Mouse (Mus musculus): ENCODE results near the gene Kif23. TPM values are rescaled to one million over a fixed set of nuclear protein-coding genes. Genes with fewer than 3 reads are reported as not detected.
A peak's percentile ranks its signal among the peaks of the same experiment; 100 is the strongest.

Gene Kif23
- polyA plus RNA-seq, 1 experiment from 2014 or later: 10.1 TPM

DNA sequence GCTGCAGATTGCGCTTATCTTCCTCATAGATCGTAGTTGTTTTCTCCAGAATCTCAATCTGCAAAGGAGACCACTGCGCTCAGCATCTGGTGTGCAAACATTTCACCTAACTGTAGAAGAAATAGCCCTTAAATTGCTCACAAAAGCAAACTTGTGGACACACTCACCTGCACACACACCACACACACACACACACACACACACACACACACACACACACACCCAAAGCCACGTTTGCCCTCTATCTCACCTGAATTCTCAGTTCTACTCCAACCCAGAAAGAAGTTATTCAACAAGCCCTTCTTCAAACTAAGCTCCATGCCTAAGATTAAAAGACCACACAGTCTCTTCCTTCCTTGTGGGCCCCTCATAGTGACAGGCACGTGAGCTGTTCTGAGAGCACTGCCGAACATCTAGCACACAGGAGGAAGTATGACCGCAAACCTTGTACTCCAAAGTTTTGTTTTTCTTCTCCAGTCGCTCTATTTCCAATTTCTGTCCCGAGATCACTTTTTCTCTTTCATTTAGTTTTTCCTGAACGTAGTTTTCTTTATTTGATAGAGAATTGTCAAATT, 21.4 kb downstream of the Kif23 start:
- ATAC-seq: no peak
- Histone ChIP-seq H3K9ac (ENCODE audit: low read depth, low read length) (no peak overlapping the region), H3K9me3 (replicated peaks; ENCODE audit: control insufficient read depth, low read length, poor library complexity, severe bottlenecking) (no peaks in the 10 kb centered on the region), H3K4me3 (ENCODE audit: low read depth, low read length) (no peak overlapping the region), H3K4me1 (ENCODE audit: control insufficient read depth, insufficient read depth, low read length) (no peaks in the 10 kb centered on the region), H3K4me2 (ENCODE audit: low read length) (no peak overlapping the region), H3K27ac (ENCODE audit: low read length) (no peak overlapping the region), H3K36me3 (ENCODE audit: control insufficient read depth, insufficient read depth, low read length) (no peaks in the 10 kb centered on the region), H3K27me3 (ENCODE audit: control insufficient read depth, insufficient read depth, low read depth, low read length) (no peaks in the 10 kb centered on the region)
- WGBS: 95% methylated on average over 10 of the region's 10 CpGs

- no peak overlapping the region for H3K4me3 ChIP-seq (ENCODE audit: low read depth, low read length)
- no peaks in the 10 kb centered on the region for H3K9me3 ChIP-seq (replicated peaks; ENCODE audit: control insufficient read depth, low read length, poor library complexity, severe bottlenecking)
- no peaks in the 10 kb centered on the region for H3K4me1 ChIP-seq (ENCODE audit: control insufficient read depth, insufficient read depth, low read length)
- 93% methylated on average over 6 of the region's 6 CpGs for WGBS
- no peak overlapping the region for H3K9ac ChIP-seq (ENCODE audit: low read depth, low read length)
- no peak overlapping the region for H3K27ac ChIP-seq (ENCODE audit: low read length)
- no peaks in the 10 kb centered on the region for H3K27me3 ChIP-seq (ENCODE audit: control insufficient read depth, insufficient read depth, low read depth, low read length)
- H3K4me2 ChIP-seq (ENCODE audit: low read length): no peak overlapping the region
- ATAC-seq: no peak
- H3K36me3 ChIP-seq (ENCODE audit: control insufficient read depth, insufficient read depth, low read length): no peaks in the 10 kb centered on the region
These were observed 26.2 kb downstream of the Kif23 start for GRCm38 (mm10) chr9:61920331-61920730.

GRCm38 (mm10) chr9:61919464-61919863, 27.1 kb downstream of the Kif23 start:
- H3K27me3 ChIP-seq (ENCODE audit: control insufficient read depth, insufficient read depth, low read depth, low read length): no peaks in the 10 kb centered on the region
- H3K4me2 ChIP-seq (ENCODE audit: low read length): no peak overlapping the region
- no peak overlapping the region for H3K9ac ChIP-seq (ENCODE audit: low read depth, low read length)
- WGBS: 97% methylated on average over 5 of the region's 5 CpGs
- no peak overlapping the region for H3K4me3 ChIP-seq (ENCODE audit: low read depth, low read length)
- ATAC-seq: no peak
- peaks cover 3% of the 10 kb centered on the region; the same call in 1 of the 2 replicates for H3K4me1 ChIP-seq (ENCODE audit: control insufficient read depth, insufficient read depth, low read length)
- H3K36me3 ChIP-seq (ENCODE audit: control insufficient read depth, insufficient read depth, low read length): no peaks in the 10 kb centered on the region
- H3K9me3 ChIP-seq (replicated peaks; ENCODE audit: control insufficient read depth, low read length, poor library complexity, severe bottlenecking): no peaks in the 10 kb centered on the region
- no peak overlapping the region for H3K27ac ChIP-seq (ENCODE audit: low read length)

DNA sequence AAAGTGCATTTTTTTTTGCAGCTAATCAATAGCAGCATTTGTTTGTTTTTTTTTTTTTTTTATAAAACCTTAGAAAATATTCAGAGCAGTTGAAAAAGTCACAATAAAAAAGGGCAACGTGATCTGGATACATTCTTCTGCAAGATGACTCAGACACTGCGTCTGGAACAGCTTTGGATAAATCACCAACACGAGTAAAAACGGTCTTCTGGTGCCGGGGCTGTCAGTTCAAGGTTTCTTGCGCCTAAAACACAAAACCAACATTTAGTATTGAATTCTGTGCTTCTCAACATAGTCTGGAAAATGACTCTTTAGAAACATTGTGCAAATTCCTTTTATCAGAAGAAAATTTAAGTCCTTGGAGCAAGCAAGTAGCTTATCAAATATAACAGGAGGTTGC, 29.1 kb downstream of the Kif23 start:
- H3K27ac ChIP-seq (ENCODE audit: low read length): no peak overlapping the region
- H3K36me3 ChIP-seq (ENCODE audit: control insufficient read depth, insufficient read depth, low read length): peaks cover 5% of the 10 kb centered on the region
- H3K9ac ChIP-seq (ENCODE audit: low read depth, low read length): no peak overlapping the region
- no peaks in the 10 kb centered on the region for H3K27me3 ChIP-seq (ENCODE audit: control insufficient read depth, insufficient read depth, low read depth, low read length)
- no peak overlapping the region for H3K4me3 ChIP-seq (ENCODE audit: low read depth, low read length)
- no peak for ATAC-seq
- no peaks in the 10 kb centered on the region for H3K9me3 ChIP-seq (replicated peaks; ENCODE audit: control insufficient read depth, low read length, poor library complexity, severe bottlenecking)
- H3K4me1 ChIP-seq (ENCODE audit: control insufficient read depth, insufficient read depth, low read length): peaks cover 16% of the 10 kb centered on the region
- no peak overlapping the region for H3K4me2 ChIP-seq (ENCODE audit: low read length)
- 90% methylated on average over 6 of the region's 6 CpGs for WGBS

DNA sequence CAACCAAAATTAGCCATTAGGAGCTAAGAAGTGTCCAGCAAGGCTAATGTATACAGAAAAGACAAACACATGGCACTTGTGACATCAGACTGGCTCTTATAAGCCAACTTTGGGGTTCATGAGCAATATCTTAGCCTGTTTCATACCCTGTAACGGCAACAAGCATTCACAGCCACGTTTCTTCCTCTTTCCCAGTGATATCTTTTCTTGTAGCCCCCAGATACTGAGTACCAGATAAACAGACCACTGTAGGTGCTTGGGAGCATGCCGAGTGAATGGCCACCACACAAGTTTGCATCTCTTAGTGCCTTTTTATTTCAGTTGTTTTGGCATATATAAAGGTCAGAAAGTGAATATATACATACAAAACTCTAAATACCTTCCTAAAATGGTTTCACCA, 29.6 kb downstream of the Kif23 start:
- Histone ChIP-seq H3K27me3 (ENCODE audit: control insufficient read depth, insufficient read depth, low read depth, low read length) (no peaks in the 10 kb centered on the region), H3K36me3 (ENCODE audit: control insufficient read depth, insufficient read depth, low read length) (peaks cover 10% of the 10 kb centered on the region), H3K4me2 (ENCODE audit: low read length) (no peak overlapping the region), H3K9me3 (replicated peaks; ENCODE audit: control insufficient read depth, low read length, poor library complexity, severe bottlenecking) (no peaks in the 10 kb centered on the region), H3K27ac (ENCODE audit: low read length) (no peak overlapping the region), H3K9ac (ENCODE audit: low read depth, low read length) (no peak overlapping the region), H3K4me1 (ENCODE audit: control insufficient read depth, insufficient read depth, low read length) (peaks cover 16% of the 10 kb centered on the region), H3K4me3 (ENCODE audit: low read depth, low read length) (no peak overlapping the region)
- WGBS: 86% methylated on average over 3 of the region's 3 CpGs
- ATAC-seq: no peak

GRCm38 (mm10) chr9:61915393-61916005, 31.1 kb downstream of the Kif23 start:
- Histone ChIP-seq H3K36me3 (ENCODE audit: control insufficient read depth, insufficient read depth, low read length) (peaks cover 11% of the 10 kb centered on the region), H3K9me3 (replicated peaks; ENCODE audit: control insufficient read depth, low read length, poor library complexity, severe bottlenecking) (no peaks in the 10 kb centered on the region), H3K27ac (ENCODE audit: low read length) (peak overlapping the region; percentile 90), H3K27me3 (ENCODE audit: control insufficient read depth, insufficient read depth, low read depth, low read length) (no peaks in the 10 kb centered on the region), H3K4me1 (ENCODE audit: control insufficient read depth, insufficient read depth, low read length) (peaks cover 16% of the 10 kb centered on the region), H3K4me3 (ENCODE audit: low read depth, low read length) (peak overlapping the region; percentile 87), H3K9ac (ENCODE audit: low read depth, low read length) (no peak overlapping the region), H3K4me2 (ENCODE audit: low read length) (peak overlapping the region; percentile 61)
- 34% methylated on average over 4 of the region's 4 CpGs for WGBS
- no peak for ATAC-seq

- H3K27me3 ChIP-seq (ENCODE audit: control insufficient read depth, insufficient read depth, low read depth, low read length): no peaks in the 10 kb centered on the region
- H3K4me3 ChIP-seq (ENCODE audit: low read depth, low read length): peak overlapping the region; percentile 87
- H3K4me2 ChIP-seq (ENCODE audit: low read length): peak overlapping the region; percentile 61
- peaks cover 16% of the 10 kb centered on the region for H3K4me1 ChIP-seq (ENCODE audit: control insufficient read depth, insufficient read depth, low read length)
- peak overlapping the region; percentile 90 for H3K27ac ChIP-seq (ENCODE audit: low read length)
- 4% methylated on average over 13 of the region's 13 CpGs for WGBS
- no peaks in the 10 kb centered on the region for H3K9me3 ChIP-seq (replicated peaks; ENCODE audit: control insufficient read depth, low read length, poor library complexity, severe bottlenecking)
- peak; percentile 32 for ATAC-seq
- peak overlapping the region; percentile 68 for H3K9ac ChIP-seq (ENCODE audit: low read depth, low read length)
- H3K36me3 ChIP-seq (ENCODE audit: control insufficient read depth, insufficient read depth, low read length): peaks cover 11% of the 10 kb centered on the region
These were observed 31.7 kb downstream of the Kif23 start for GRCm38 (mm10) chr9:61914917-61915300.

DNA sequence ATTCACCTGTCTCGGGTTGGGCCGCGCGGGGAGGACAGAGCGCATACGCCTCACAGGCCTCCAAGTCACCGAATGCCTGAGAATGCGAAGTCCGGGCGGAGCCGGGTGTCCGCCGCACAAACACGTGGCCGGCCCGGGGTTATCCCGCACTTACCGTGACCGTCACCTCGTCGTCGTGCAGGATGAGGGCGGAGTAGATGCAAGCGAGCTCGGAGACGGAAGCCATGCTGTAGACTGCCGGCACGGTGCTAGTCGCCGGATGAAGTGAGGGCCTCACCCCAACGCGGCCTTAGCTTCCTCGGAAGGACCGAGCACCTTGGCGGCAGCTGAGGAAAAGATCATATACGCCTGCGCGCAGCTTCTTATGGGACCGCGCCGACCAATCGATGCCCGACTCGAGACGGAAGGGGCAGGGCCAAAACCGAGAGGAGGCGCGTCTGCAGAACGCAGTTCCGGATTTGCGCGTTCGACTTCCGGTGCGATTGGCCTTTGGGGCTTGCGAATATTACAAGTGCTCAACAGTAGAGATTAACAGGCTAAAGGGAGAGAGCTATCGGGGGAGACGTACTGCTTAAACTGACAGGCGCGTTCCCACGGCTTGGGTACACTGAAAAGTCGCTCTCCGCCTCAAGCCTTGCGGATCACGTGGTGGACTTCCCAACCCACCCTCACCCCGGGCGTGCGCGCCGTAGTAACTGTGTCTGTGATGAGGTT, 32.2 kb downstream of the Kif23 start, which contains the start of gene Rplp1:
Gene Rplp1 (minus strand): TSS at position 340 of the 714 bp plus-strand sequence.
- no peaks in the 10 kb centered on the region for H3K9me3 ChIP-seq (replicated peaks; ENCODE audit: control insufficient read depth, low read length, poor library complexity, severe bottlenecking)
- H3K4me1 ChIP-seq (ENCODE audit: control insufficient read depth, insufficient read depth, low read length): peaks cover 16% of the 10 kb centered on the region
- ATAC-seq: peak; percentile 96
- peak within 1 kb of the TSS; percentile 84 for H3K9ac ChIP-seq (ENCODE audit: low read depth, low read length)
- H3K27ac ChIP-seq (ENCODE audit: low read length): peak within 1 kb of the TSS; percentile 90
- H3K27me3 ChIP-seq (ENCODE audit: control insufficient read depth, insufficient read depth, low read depth, low read length): no peaks in the 10 kb centered on the region
- H3K4me2 ChIP-seq (ENCODE audit: low read length): peak within 1 kb of the TSS; percentile 88
- H3K4me3 ChIP-seq (ENCODE audit: low read depth, low read length): peak within 1 kb of the TSS; percentile 87
- WGBS: under 1% methylated on average over 61 of the region's 70 CpGs
- H3K36me3 ChIP-seq (ENCODE audit: control insufficient read depth, insufficient read depth, low read length): peaks cover 11% of the 10 kb centered on the region

Data from midbrain, embryonic 16.5 days (tissue).